Mouse (Mus musculus) cerebellum, adult 9-10 months (tissue): ENCODE results near the gene Mypn.

ENCODE experiments used
- DNase-seq: peaks from one replicate; pipeline ENCODE4 v3.0.0; 2022

Gene Mypn

GRCm38 (mm10) chr10:63098191-63098590 lies 105.6 kb downstream of the Mypn start:
- DNase-seq = peak; percentile 46

- DNase-seq = peak; percentile 15
These were observed 107.0 kb downstream of the Mypn start for GRCm38 (mm10) chr10:63096757-63097156.

- DNase-seq = peak; percentile 84
These were observed 110.9 kb downstream of the Mypn start for GRCm38 (mm10) chr10:63092616-63093550.

DNA sequence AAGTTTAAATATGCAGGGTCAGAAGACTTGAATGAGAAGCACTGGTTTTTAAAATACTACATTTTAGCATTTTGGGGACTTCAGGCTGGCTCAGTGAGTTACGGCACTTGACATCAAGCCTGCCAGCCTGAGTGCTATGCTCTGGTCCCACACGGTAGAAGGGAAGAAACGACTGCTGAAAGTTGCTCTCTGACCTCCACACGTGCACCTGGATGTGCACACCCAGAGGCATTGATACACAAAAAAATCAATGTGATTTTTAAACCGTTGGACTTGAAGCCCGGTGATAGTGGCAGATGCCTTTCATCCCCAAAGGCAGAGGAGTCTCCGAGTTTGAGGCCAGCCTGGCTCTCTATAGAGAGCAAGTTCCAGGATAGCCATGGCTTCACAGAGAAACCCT lies 111.8 kb downstream of the Mypn start:
- DNase-seq = peak; percentile 27

- peak; percentile 77 for DNase-seq
These were observed 113.8 kb downstream of the Mypn start for GRCm38 (mm10) chr10:63089758-63090571.

- peak; percentile 28 for DNase-seq
These were observed 114.5 kb downstream of the Mypn start for GRCm38 (mm10) chr10:63089103-63089757.

DNA sequence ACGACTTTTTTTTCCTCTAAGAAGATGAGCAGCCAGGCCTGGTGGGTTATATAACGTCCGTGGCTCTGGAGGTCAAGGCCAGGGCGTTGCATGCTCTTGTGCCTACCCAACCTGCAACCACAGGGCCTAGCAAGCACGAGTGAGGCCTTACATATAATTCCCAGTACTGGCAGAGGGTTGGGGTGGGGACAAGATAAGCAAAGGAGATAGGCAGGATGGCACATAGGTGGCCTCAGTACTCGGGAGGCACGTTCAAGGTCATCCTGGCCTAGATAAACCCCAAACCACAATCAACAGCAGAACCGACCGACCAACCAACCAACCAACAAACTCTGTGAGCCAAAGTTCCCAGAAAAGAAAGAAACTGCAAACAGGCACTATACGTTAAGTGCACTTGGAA lies 117.4 kb downstream of the Mypn start:
- no peak for DNase-seq

- DNase-seq = peak; percentile 93
These were observed 137.8 kb downstream of the Mypn start for GRCm38 (mm10) chr10:63065988-63066387.
